Mouse (Mus musculus): Measurements from ENCODE around the gene Timm50. TPM values are rescaled to one million over a fixed set of nuclear protein-coding genes. Genes with fewer than 3 reads are reported as not detected.
A peak's percentile ranks its signal among the peaks of the same experiment; 100 is the strongest.

Gene Timm50
- polyA plus RNA-seq, 1 experiment from 2014 or later = 189 TPM

DNA sequence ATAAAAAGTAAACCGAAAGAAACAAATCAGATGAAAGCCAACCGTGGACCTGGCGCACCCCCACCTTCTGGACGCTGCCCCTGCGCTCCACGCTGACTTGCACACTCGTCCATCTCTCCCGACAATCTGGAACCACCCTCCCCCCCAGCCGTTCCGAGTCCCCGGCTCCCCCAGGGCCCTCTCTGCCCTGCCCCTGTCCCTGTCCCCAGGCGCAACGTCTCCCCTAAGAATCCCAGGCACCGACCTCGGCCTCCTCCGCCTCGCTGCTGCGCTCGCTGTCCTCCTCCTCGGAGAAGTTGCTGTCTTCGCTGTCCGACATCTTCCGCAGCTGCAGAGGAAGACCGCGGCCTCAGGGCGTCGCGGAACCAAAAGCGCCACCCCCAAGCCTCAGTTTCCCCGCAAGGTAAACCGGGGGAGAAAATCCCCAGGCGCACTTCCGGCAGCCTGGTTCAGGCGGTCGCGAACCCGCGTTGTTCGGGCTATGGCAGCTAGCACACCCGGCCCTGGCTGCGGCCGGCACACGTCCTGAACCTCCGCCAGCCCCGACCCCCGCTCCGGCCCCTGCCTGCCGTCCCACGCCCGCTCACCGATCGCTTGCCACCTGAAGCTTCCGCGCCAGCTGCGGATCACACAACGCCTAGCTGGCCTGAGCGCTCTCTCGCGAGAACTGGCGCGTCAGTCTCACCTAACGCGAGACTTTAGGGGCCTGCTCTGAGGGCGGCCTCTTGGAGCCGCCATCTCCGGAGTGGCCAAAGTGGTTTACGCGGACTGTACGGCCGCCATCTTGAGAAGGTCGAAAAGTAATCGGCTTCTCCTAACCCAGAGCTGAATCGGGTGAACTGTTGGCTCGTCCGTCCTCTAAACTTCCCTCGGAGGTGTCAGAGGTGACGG, 26.5 kb upstream of the Timm50 start, which contains the start of gene Supt5:
Gene Supt5 (minus strand): TSS at position 639 of the 891 bp plus-strand sequence.
- Histone ChIP-seq H3K4me1 (replicated peaks; ENCODE audit: control insufficient read depth, insufficient read depth, low read length) (no peaks in the 10 kb centered on the region), H3K9ac (ENCODE audit: low read depth, low read length) (peak within 1 kb of the TSS; percentile 96)

DNA sequence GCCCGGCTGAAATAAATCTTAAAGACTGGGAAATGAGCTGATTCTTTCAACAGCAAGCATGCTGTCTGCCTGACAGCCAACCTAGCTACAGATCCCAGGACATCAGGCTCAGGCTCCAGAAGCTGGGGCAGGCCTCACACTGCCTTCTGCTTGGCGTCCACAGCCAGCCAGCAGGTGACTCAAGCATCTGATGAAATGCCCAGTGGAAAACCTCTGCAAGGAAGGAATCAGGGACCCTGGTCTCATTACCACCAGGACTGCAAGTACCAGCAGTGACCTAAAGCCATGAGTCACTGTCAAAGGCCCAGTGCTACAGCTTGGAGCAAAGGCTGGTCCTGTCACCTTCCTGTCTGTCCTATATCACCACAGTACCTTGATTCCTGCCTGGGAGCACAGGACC, 23.6 kb upstream of the Timm50 start:
- H3K36me3 ChIP-seq (ENCODE audit: control insufficient read depth, insufficient read depth, low read length) = no peaks in the 10 kb centered on the region; the same call in 1 of the 2 replicates
- H3K4me2 ChIP-seq (replicated peaks; ENCODE audit: low read depth, low read length) = no peak overlapping the region
- no peak overlapping the region for H3K4me3 ChIP-seq (ENCODE audit: low read depth, low read length)
- H3K9me3 ChIP-seq (ENCODE audit: control insufficient read depth, low read length) = no peaks in the 10 kb centered on the region
- 91% methylated on average over 2 of the region's 2 CpGs for WGBS
- DNase-seq (ENCODE audit: low spot score) = no peak
- H3K9ac ChIP-seq (ENCODE audit: low read depth, low read length) = no peak overlapping the region
- no peaks in the 10 kb centered on the region for H3K4me1 ChIP-seq (replicated peaks; ENCODE audit: control insufficient read depth, insufficient read depth, low read length)
- no peak for ATAC-seq (ENCODE audit: low FRiP score)
- H3K27me3 ChIP-seq (ENCODE audit: control insufficient read depth, insufficient read depth, low read length) = no peaks in the 10 kb centered on the region
- no peak overlapping the region for H3K27ac ChIP-seq (ENCODE audit: low read depth, low read length)

More for the DNA sequence above, 26.5 kb upstream of the Timm50 start, which contains the start of gene Supt5:
- H3K4me2 ChIP-seq (replicated peaks; ENCODE audit: low read depth, low read length) = peak within 1 kb of the TSS; percentile 83
- ATAC-seq (ENCODE audit: low FRiP score) (peak; percentile 99), DNase-seq (ENCODE audit: low spot score) (peak; percentile 98)
- H3K36me3 ChIP-seq (ENCODE audit: control insufficient read depth, insufficient read depth, low read length) = no peaks in the 10 kb centered on the region
- H3K4me3 ChIP-seq (ENCODE audit: low read depth, low read length) = peak within 1 kb of the TSS; percentile 96
- no peaks in the 10 kb centered on the region for H3K9me3 ChIP-seq (ENCODE audit: control insufficient read depth, low read length)
- no peaks in the 10 kb centered on the region for H3K27me3 ChIP-seq (ENCODE audit: control insufficient read depth, insufficient read depth, low read length)
- peak within 1 kb of the TSS; percentile 43 for H3K27ac ChIP-seq (ENCODE audit: low read depth, low read length)
- WGBS = under 1% methylated on average over 75 of the region's 77 CpGs

DNA sequence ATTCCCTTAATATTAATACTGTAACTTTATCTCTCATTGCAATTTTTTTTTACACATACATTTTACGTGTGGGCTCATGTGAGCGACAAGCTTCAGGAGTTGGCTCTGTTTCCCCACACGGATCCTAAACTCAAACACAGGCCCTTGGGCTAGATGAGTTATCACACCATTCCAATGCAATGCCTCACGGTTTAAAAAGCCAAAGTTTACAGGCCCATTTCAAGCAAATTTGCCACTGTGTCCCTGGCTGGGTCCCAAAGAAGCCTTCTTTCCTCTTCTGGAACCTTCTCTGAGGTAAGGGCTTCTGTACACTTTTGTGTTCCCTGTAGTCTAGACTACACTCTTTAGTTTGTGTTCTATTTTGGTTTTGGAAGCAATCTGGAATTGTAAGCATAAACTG, 22.7 kb upstream of the Timm50 start:
- DNase-seq (ENCODE audit: low spot score) (no peak), ATAC-seq (ENCODE audit: low FRiP score) (no peak)
- Histone ChIP-seq H3K4me3 (ENCODE audit: low read depth, low read length) (no peak overlapping the region), H3K4me1 (replicated peaks; ENCODE audit: control insufficient read depth, insufficient read depth, low read length) (no peaks in the 10 kb centered on the region), H3K9ac (ENCODE audit: low read depth, low read length) (no peak overlapping the region), H3K27me3 (ENCODE audit: control insufficient read depth, insufficient read depth, low read length) (no peaks in the 10 kb centered on the region), H3K4me2 (replicated peaks; ENCODE audit: low read depth, low read length) (no peak overlapping the region), H3K36me3 (ENCODE audit: control insufficient read depth, insufficient read depth, low read length) (peaks cover 2% of the 10 kb centered on the region), H3K9me3 (ENCODE audit: control insufficient read depth, low read length) (no peaks in the 10 kb centered on the region), H3K27ac (ENCODE audit: low read depth, low read length) (no peak overlapping the region)
- WGBS = 95% methylated on average over 4 of the region's 4 CpGs

DNA sequence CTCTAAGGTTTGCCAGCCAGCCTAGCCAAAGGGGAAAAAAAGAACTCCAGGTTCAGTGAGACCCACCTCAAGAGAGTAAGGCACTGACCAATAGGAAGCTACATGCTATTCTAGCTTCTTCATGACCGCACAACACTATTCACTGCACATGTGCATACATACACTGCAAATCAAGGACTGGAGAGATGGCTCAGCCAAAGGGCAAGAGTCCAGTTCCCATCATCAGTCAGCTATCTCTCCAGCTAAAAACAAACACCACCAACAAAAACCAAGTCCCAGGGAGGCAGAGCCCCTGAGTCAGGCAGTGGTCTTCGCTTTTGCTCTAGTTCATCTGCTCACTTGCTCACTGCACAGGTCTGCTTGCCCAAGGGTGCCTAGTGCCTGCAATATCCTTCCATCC, 16.4 kb upstream of the Timm50 start:
- DNase-seq (ENCODE audit: low spot score) (no peak), ATAC-seq (ENCODE audit: low FRiP score) (no peak)
- Histone ChIP-seq H3K27me3 (ENCODE audit: control insufficient read depth, insufficient read depth, low read length) (no peaks in the 10 kb centered on the region), H3K4me2 (replicated peaks; ENCODE audit: low read depth, low read length) (no peak overlapping the region), H3K4me1 (replicated peaks; ENCODE audit: control insufficient read depth, insufficient read depth, low read length) (no peaks in the 10 kb centered on the region), H3K27ac (ENCODE audit: low read depth, low read length) (no peak overlapping the region), H3K9me3 (ENCODE audit: control insufficient read depth, low read length) (no peaks in the 10 kb centered on the region), H3K36me3 (ENCODE audit: control insufficient read depth, insufficient read depth, low read length) (peaks cover 22% of the 10 kb centered on the region), H3K4me3 (ENCODE audit: low read depth, low read length) (no peak overlapping the region), H3K9ac (ENCODE audit: low read depth, low read length) (no peak overlapping the region)
- 100% methylated on average over 2 of the region's 2 CpGs for WGBS

DNA sequence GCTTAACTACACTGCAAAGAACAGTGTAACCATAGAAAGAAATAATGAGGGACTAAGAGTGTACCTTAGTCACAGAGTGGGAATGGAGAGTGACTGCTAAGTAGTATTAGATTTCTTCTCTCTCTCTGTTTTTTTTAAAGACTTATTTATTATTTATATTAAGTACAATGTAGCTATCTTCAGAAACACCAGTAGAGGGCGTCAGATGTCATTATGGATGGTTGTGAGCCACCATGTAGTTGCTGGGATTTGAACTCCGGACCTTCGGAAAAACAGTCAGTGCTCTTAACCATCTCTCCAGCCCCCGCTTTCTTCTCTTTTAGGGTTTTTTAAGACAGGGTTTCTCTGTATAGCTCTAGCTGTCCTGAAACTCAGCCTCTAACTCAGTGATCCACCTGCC, 14.6 kb upstream of the Timm50 start:
- ATAC-seq (ENCODE audit: low FRiP score) (no peak), DNase-seq (ENCODE audit: low spot score) (no peak)
- Histone ChIP-seq H3K27me3 (ENCODE audit: control insufficient read depth, insufficient read depth, low read length) (no peaks in the 10 kb centered on the region), H3K27ac (ENCODE audit: low read depth, low read length) (no peak overlapping the region), H3K4me3 (ENCODE audit: low read depth, low read length) (no peak overlapping the region), H3K4me1 (replicated peaks; ENCODE audit: control insufficient read depth, insufficient read depth, low read length) (no peaks in the 10 kb centered on the region), H3K36me3 (ENCODE audit: control insufficient read depth, insufficient read depth, low read length) (peaks cover 32% of the 10 kb centered on the region), H3K9me3 (ENCODE audit: control insufficient read depth, low read length) (no peaks in the 10 kb centered on the region), H3K9ac (ENCODE audit: low read depth, low read length) (no peak overlapping the region), H3K4me2 (replicated peaks; ENCODE audit: low read depth, low read length) (no peak overlapping the region)
- WGBS = 83% methylated on average over 4 of the region's 4 CpGs

DNA sequence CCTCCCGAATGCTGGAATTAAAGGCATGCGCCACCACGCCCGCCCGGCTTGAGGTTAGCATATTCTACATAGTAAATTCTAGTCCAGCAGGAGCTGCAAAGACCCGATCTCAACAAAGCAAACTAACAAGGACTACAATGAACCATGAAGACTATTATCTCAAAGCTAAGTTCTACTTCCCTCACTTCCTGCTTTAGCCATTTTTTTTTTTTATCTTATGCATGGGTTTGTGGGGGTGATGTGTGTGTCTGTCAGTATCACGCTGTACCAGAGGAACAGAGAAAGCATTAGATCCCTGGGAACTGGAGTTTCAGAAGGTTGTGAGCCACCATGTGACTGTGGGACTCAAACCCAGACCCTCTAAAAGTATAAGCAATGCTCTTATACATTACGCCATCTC, 13.4 kb upstream of the Timm50 start:
- Histone ChIP-seq H3K9ac (ENCODE audit: low read depth, low read length) (no peak overlapping the region), H3K27me3 (ENCODE audit: control insufficient read depth, insufficient read depth, low read length) (no peaks in the 10 kb centered on the region), H3K4me2 (replicated peaks; ENCODE audit: low read depth, low read length) (no peak overlapping the region), H3K4me3 (ENCODE audit: low read depth, low read length) (no peak overlapping the region), H3K27ac (ENCODE audit: low read depth, low read length) (no peak overlapping the region), H3K4me1 (replicated peaks; ENCODE audit: control insufficient read depth, insufficient read depth, low read length) (no peaks in the 10 kb centered on the region), H3K9me3 (ENCODE audit: control insufficient read depth, low read length) (no peaks in the 10 kb centered on the region), H3K36me3 (ENCODE audit: control insufficient read depth, insufficient read depth, low read length) (peaks cover 33% of the 10 kb centered on the region)
- no peak for ATAC-seq (ENCODE audit: low FRiP score)
- no peak for DNase-seq (ENCODE audit: low spot score)
- 96% methylated on average over 8 of the region's 8 CpGs for WGBS

DNA sequence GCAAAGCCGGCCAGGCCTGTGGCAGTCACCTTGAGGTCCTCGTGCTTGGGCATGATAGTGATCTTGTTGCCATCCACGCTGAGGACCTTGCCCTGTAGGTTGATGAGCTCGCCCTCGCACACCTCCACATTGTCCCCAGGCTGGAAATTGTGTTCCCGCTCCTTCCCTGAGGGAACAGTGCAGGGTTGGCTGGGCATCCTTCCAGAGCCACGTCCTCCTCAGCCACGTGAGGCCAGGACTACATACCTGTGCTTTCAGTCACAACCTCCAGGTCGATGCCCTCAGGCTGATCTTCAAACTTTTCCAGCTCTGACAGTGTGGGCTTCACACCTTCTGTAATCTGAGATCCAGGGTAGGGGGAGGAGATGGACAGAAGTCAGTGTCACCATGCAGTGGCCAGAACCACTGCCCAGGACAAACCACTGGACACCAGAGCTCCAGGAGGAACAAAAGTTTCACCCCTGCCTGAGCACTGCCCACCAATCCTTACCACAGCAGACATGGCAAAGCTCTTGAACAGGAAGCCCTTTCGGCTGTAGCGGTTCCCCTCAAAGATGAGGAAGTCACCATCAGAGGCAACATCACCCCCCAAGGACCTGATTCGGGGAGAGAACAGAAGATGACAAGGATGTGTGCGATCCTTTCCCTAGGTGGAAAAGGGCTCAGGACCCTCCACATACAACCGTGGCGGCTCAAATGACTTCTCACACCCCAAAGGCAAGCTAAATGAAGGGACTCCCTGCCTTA, 10.3 kb upstream of the Timm50 start:
- H3K4me1 ChIP-seq (replicated peaks; ENCODE audit: control insufficient read depth, insufficient read depth, low read length) = no peaks in the 10 kb centered on the region
- no peak overlapping the region for H3K4me3 ChIP-seq (ENCODE audit: low read depth, low read length)
- H3K4me2 ChIP-seq (replicated peaks; ENCODE audit: low read depth, low read length) = no peak overlapping the region
- no peak overlapping the region for H3K27ac ChIP-seq (ENCODE audit: low read depth, low read length)
- peaks cover 46% of the 10 kb centered on the region for H3K36me3 ChIP-seq (ENCODE audit: control insufficient read depth, insufficient read depth, low read length)
- no peaks in the 10 kb centered on the region for H3K9me3 ChIP-seq (ENCODE audit: control insufficient read depth, low read length)
- DNase-seq (ENCODE audit: low spot score) (no peak), ATAC-seq (ENCODE audit: low FRiP score) (no peak)
- H3K27me3 ChIP-seq (ENCODE audit: control insufficient read depth, insufficient read depth, low read length) = no peaks in the 10 kb centered on the region
- H3K9ac ChIP-seq (ENCODE audit: low read depth, low read length) = no peak overlapping the region
- 92% methylated on average over 15 of the region's 15 CpGs for WGBS

DNA sequence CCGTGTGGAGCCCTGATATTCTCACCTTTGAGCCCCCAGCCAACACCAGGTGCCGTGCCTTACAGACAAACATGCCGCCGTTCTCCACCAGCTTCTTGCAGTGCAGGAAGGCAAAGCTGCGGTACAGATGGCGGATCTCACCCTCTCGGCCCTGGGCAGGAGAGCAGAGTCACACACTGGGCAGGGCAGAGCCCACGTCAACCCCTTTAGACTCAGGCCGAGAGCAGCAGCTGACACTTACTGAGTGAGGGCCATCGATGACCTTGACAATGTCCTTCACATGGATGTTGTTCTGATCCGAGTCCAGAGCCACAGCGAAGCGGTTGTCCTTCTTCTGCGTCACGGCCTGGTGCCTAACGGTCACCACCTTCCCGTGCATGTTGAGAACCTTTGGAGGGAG, 6.8 kb upstream of the Timm50 start:
- H3K4me1 ChIP-seq (replicated peaks; ENCODE audit: control insufficient read depth, insufficient read depth, low read length) = no peaks in the 10 kb centered on the region
- H3K27ac ChIP-seq (ENCODE audit: low read depth, low read length) = no peak overlapping the region
- H3K36me3 ChIP-seq (ENCODE audit: control insufficient read depth, insufficient read depth, low read length) = peaks cover 46% of the 10 kb centered on the region
- no peak overlapping the region for H3K4me2 ChIP-seq (replicated peaks; ENCODE audit: low read depth, low read length)
- no peaks in the 10 kb centered on the region for H3K9me3 ChIP-seq (ENCODE audit: control insufficient read depth, low read length)
- H3K9ac ChIP-seq (ENCODE audit: low read depth, low read length) = no peak overlapping the region
- WGBS = 94% methylated on average over 17 of the region's 17 CpGs
- ATAC-seq (ENCODE audit: low FRiP score) (no peak), DNase-seq (ENCODE audit: low spot score) (no peak)
- H3K27me3 ChIP-seq (ENCODE audit: control insufficient read depth, insufficient read depth, low read length) = no peaks in the 10 kb centered on the region
- no peak overlapping the region for H3K4me3 ChIP-seq (ENCODE audit: low read depth, low read length)

Measured in hindbrain, embryonic 11.5 days (tissue).